Mouse (Mus musculus) left cerebral cortex, postnatal 14 days (tissue): Measurements from ENCODE around the gene Sik1. TPM values are rescaled to one million over a fixed set of nuclear protein-coding genes. Genes with fewer than 3 reads are reported as not detected.
A peak's percentile ranks its signal among the peaks of the same experiment; 100 is the strongest.

Source experiments
- DNase-seq, 2 experiments: peaks; one replicate each; pipeline ENCODE4 v3.0.0; 2021 to 2022; ENCODE audit warnings: low spot score in 2 of 2, mixed read lengths in 1 of 2
- intact Hi-C: fragments of 180-260 bp; cut with DNase I; formaldehyde crosslinking; loops from one replicate; pipeline ENCODE4 v1.15.1; 2025
- total RNA-seq, 2 experiments: library from RNA; stranded (reverse); gene quantifications; 2 replicates each; pipeline ENCODE4 v1.2.3; 2021

Sik1 gene
- total RNA-seq, 2 experiments from 2014 or later = 18.8 to 21.6 TPM

DNA sequence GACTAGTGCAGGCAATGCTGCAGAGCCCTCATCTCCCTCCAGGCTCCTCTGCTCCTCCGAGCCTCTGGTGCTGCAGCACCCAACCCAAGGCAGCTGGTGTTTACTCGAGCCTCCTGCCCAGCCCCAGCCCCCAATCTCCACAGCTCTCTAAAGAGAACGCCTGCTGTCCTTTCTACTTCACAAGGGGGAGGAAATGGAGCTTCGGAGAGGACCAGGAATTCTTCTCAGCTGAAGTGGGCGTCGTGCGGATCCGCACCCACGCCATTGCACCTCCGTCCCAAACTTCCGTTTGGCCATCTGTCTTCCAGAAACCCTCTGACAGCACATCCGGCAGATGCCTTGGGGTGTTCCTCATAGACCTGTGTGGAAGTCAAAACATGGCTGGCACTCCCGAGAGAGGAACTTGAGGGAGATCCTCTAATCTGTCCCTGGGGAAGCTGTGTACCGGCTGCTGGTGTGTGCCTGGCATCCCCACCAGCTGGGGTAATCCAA, 22.1 kb upstream of the Sik1 start:
- peak; percentile 72 to 74 for DNase-seq
- intact Hi-C loops = loop anchor here (1.0 kb wide), 1 partner anchor 146 kb away; no protein-coding TSS in a partner anchor

GRCm38 (mm10) chr17:31877181-31877581, 21.6 kb upstream of the Sik1 start:
- DNase-seq = no peak
- intact Hi-C loops = loop anchor here (1.0 kb wide), 1 partner anchor 146 kb away; no protein-coding TSS in a partner anchor

- DNase-seq = no peak
- intact Hi-C loops = loop anchor here (1.0 kb wide), 1 partner anchor 147 kb away; no protein-coding TSS in a partner anchor
These were observed 21.2 kb upstream of the Sik1 start for GRCm38 (mm10) chr17:31876775-31877174.

DNA sequence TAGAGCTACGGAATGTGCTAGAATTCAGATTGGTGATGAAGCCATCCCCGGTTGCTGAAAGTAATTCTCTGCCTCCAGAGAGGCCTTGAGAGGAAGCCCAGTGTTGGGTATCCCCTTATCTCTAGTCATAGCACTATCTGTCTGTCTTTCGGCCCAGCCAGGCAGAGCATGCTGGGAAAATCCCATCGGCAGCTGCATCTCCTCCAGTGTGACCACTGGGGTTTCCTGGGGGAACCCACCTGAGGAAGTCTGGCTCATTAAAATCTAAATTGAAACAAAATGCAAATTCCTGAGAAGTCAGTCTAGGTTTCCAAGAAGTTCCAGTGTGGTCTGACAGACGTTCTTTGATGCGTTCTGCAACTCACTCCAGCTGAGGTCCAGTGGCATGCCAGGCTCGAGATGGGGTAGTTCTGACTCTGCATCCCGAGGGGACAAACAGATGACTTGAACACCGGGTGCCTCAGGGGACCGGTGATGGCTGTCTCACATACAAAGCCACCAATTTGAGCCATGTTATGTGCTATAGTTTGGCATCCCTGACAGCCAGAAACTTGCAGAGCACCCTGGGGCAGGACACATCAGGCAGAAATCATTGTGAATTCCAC, 19.8 kb upstream of the Sik1 start:
- intact Hi-C loops = no loop called here
- no peak for DNase-seq

DNA sequence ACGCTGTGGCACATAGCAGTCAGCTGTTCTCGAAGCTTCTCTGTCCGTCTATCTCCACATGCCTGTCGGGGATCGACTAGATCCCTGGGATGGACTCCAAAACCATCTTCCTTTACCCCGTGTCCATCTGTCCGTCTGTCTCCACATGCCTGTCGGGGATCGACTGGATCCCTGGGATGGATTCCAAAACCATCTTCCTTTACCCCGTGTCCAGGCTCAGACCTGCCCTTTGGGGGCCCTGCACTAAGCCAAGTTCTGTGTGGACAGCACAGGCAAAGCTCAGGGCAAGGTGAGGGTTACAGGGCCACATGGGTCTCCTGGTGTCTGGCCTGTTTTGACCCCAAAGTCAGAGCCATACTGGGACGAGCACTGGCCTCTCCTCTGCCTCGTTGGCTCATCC, 19.1 kb upstream of the Sik1 start:
- DNase-seq = no peak
- intact Hi-C loops = no loop called here

GRCm38 (mm10) chr17:31873973-31874372, 18.4 kb upstream of the Sik1 start:
- DNase-seq = no peak

GRCm38 (mm10) chr17:31873185-31873870, 17.7 kb upstream of the Sik1 start:
- DNase-seq = no peak

More at GRCm38 (mm10) chr17:31873973-31874372, 18.4 kb upstream of the Sik1 start:
- intact Hi-C loops = no loop called here

GRCm38 (mm10) chr17:31872826-31873165, 17.2 kb upstream of the Sik1 start:
- intact Hi-C loops = no loop called here
- DNase-seq = no peak

More at GRCm38 (mm10) chr17:31873185-31873870, 17.7 kb upstream of the Sik1 start:
- intact Hi-C loops = no loop called here

DNA sequence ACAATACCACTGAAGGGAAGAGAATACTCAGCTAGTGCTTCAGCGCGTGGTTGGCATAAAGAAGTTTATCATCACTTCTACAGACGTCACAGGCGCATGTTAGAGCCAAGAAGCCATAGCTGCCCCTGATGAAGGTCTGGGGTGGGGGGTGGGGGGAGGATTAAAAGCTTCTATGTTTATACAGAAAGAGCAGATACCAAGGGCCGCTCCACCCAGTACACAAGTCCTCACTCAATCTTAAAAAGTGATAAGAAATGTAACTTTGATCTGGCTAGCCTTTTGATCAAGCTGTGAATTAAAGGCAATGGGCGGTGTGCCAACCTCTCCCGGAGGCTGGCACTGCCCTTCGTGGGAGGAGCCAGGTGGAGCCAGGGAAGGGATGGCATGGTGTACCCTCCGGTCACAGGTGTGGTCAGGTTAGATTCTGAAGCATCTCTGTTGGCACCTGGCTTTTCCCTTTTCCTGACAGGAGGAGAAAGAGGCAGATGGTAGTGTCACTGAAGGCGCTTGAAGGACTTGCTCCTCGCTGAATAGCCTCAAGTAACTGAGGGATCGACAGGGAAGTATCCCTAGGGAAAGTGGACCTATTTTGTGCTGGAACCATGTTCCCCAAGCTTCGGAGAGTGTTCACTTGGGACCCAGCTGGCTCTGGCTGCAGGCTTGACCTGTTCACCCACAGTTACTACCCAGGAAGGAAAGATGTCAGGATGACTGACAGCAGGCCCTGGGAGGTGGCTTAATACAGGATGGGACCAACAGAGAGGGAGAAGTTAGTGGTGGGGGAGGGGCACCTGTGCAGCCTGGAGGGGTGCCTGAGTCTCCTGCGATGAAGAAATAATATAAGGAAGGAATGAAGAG, 16.6 kb upstream of the Sik1 start:
- DNase-seq = no peak
- intact Hi-C loops = no loop called here

- intact Hi-C loops = no loop called here
- DNase-seq = no peak
These were observed 15.4 kb upstream of the Sik1 start for GRCm38 (mm10) chr17:31870931-31871421.

DNA sequence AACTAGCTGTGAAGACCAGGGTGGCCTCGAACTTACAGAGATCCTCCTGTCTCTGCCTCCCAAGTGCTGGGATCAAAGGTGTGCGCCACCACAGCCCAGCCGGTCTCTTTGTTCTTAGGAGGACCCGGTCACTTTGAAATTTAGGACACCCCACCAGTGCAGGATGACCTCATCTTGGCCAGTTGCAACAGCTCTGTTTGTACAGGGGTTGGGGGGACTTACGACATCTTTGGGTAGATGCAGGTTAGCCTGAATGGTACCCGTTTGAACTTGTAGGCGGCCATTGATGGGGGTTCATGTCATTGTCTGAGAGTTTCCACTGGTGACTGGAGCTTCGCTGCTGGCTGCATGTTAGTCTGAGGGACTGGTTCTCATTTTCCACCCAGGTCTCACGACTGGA, 14.8 kb upstream of the Sik1 start:
- intact Hi-C loops = no loop called here
- DNase-seq = no peak

DNA sequence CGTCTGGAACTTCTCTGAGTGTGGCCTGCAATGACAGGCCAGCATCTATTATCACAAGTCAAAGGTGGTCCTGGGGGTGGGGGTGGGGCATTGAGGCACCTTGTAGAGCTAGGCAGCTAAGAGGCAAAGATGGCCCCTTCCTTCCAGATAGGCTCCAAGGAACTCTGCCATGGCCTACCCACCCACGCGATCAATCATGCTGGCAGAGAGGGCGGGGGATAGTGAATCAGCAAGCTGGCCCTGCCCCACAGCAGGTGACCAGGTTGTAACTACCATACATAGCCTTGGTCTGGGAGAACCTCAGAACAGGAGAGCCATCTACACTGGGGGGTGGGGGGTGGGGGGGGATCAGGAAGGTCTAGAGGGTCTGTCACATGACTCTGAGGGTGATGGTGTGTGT, 12.5 kb upstream of the Sik1 start:
- no peak for DNase-seq
- intact Hi-C loops = no loop called here

DNA sequence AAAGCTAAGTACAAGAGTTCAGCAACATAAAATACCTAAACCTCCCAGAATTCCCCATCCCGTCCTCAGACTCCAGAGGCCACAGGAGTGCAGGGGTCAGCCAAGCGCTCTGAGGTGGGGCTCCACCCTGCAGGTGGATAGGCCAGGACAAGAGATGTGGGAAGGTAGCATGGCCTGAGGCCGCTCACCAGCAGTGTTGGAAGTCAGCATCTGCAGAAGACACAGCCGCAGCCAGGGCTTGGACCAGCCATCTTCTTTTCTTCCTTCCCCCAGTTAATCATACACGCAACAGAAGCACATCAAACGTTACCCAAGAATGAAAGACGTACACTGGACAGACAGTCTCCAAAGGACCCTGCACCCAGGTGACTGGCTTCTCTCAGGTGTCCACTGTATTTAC, 11.5 kb upstream of the Sik1 start:
- DNase-seq = no peak
- intact Hi-C loops = no loop called here

GRCm38 (mm10) chr17:31865636-31866035, 10.0 kb upstream of the Sik1 start:
- no peak for DNase-seq
- intact Hi-C loops = no loop called here

GRCm38 (mm10) chr17:31864666-31865450, 9.3 kb upstream of the Sik1 start:
- no peak for DNase-seq
- intact Hi-C loops = no loop called here

DNA sequence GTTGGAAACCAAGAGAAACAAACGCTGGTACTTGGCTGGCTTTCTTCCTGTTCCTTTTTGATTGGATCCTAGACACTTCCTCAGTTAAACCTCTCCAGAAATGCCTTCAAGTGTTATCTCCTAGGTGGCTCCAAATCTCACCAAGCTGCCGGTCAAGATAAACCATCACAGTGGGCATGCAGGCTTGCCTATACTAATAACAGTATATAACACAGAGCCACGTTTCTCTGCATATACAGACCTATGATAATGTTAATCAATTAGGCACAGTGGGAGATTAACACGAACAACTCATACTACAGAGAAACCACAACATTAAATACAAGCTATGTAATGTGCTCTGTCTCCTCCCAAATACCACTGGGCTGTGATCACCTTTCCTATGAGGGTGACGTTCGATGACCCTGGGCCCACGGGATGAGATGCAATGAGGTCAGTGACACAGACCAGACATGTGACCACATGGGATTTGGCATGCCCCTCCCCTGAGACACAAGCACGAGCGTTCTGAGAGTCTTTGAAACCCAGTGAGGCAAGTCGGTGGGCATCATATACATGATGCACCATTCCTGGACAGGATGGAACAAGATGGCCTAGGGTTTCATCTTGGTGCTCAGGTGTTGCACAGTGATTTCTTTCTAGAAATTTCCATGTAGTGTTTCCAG, 7.7 kb upstream of the Sik1 start:
- intact Hi-C loops = no loop called here
- DNase-seq = no peak

- DNase-seq = no peak
- intact Hi-C loops = no loop called here
These were observed 6.5 kb upstream of the Sik1 start for GRCm38 (mm10) chr17:31862136-31862535.

- no peak for DNase-seq
- intact Hi-C loops = no loop called here
These were observed 6.1 kb upstream of the Sik1 start for GRCm38 (mm10) chr17:31861661-31862060.

GRCm38 (mm10) chr17:31860856-31861255, 5.3 kb upstream of the Sik1 start:
- DNase-seq = no peak
- intact Hi-C loops = no loop called here
